Mouse (Mus musculus) ES-E14 (cell line): ENCODE measurements around the gene Dnajc7.

ENCODE experiments used
- CHD2 ChIP-seq: IDR thresholded peaks from 2 replicates; pipeline ENCODE4 v1.6.1; 2014; ENCODE audit warnings: mild to moderate bottlenecking, low read depth, low read length, inconsistent platforms
- ZC3H11A ChIP-seq: IDR thresholded peaks from 2 replicates; pipeline ENCODE4 v1.6.1; 2012; ENCODE audit warnings: low read depth, mild to moderate bottlenecking, inconsistent platforms, low read length, borderline replicate concordance

GRCm38 (mm10) chr11:100575484-100575855 lies 44.5 kb downstream of the Dnajc7 start:
- TF ChIP-seq ZC3H11A (no peak), CHD2 (no peak)
